Mouse (Mus musculus) kidney, postnatal 25 days (tissue): ENCODE measurements around the gene Cdc45.
A peak's percentile ranks its signal among the peaks of the same experiment; 100 is the strongest.

Source experiments
- DNase-seq, 2 experiments: peaks; one replicate each; pipeline ENCODE4 v3.0.0; 2021; ENCODE audit warnings: mixed read lengths in 2 of 2

Cdc45 gene

DNA sequence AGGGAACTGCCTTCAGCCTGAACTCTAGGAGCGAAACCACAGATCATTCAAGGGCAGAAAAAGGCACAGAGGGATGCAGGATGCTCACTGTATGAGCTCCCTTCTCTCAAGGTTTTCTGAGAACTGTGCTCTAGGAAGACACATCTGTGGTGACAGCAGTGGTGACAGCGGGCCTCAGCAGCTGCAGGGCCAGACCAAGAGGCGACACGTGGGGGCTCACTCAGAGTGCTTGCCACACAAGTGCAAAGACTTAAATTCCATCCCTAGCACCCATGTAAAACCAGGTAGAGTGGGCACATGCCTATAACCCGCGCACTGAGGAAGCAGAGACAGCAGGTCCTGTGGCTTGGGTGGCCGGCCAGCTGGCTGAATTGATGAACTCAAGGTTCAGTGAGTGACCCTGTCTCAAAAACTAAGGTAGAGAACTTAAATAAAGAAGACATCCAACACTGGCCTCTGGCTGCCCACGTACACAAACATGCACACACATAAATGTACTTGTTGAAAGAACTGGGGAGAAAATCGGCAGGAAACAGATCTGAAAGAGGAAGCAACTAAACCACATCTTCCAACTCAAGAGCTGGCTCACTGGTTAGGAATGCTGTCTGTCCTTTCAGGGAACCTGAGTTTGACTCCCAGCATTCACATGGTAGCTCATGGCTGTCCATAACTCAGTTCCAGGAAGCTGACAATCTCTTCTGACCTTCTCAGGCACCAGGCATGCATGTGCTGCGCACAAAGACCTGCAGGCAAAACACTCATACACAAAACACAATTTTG lies 23.0 kb downstream of the Cdc45 start:
- DNase-seq, result no peak

DNA sequence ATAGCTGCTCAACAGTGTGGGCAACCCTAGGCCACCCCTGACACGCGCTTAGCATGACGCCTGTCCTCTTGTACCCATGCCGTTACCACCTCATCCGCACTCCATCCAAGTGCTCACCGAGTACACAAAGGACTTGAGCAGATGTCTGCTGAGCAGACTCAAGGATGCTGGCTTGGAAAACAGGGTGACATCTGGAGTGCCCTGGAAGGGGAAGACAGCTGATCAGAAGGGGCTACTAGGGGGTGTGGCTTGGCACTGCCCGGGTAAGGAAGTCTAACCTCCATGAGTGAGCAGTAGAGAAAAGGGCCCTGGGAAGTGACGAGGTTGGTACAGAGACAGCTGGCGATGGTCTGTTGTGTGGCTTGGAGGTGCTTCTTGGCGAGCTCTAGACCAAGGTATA lies 25.1 kb downstream of the Cdc45 start:
- no peak for DNase-seq

DNA sequence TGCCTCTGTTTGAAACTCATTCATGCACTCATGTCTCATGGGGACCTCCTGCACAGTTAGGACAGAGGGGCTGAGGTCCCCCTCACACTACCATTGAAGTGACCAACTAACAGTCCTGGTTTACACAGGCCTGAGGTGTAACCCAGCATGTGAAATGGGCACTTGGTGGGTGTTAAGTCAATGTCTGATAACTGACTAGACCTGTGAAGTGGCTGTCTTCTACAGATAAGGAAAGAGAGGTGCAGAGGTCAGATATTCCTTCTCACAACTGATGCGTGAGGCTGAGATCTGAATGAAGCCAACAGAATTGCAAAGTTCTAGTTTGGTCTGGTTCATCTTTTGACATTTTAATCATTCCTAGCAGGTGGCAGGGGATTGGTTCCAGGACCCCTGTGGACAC lies 26.3 kb downstream of the Cdc45 start:
- no peak for DNase-seq

DNA sequence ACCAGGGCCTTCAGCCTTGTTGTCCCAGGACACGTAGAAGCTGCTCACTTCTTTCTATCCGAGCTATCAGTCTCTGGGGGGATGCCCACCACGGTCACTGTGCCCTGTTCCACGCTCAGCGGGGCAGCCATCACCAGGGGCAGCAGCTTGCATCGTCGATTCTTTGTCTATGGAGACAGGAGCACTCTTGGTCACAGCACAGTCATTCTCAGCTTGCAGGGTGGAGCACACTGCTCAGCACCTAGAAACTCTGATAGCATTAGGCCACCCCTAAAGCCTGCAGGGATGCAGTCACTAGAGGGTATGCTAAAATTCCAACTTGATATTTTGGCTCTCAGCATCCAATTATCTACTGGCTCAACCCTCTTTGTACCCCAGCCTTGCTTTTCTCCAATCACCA lies 26.8 kb downstream of the Cdc45 start:
- no peak for DNase-seq

DNA sequence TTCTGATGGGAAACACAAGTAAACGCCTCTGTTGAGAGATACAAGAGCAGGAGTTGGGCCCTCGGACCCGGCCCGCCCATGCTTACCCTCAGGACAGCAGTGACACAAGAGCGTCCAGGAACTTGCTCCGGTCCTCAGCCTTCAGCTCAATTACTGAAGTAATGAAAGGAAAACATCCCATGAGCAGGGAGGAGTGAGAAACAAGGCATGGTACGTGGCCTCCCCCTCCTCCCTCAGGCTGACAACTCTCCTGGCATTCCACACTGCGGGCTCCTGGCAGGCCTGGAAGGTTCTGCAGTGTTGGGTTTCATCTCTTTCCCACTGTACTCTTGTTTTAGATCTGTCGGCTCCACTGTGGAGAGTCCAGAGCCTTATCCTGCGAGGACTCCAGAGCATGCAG lies 30.0 kb downstream of the Cdc45 start:
- no peak for DNase-seq

DNA sequence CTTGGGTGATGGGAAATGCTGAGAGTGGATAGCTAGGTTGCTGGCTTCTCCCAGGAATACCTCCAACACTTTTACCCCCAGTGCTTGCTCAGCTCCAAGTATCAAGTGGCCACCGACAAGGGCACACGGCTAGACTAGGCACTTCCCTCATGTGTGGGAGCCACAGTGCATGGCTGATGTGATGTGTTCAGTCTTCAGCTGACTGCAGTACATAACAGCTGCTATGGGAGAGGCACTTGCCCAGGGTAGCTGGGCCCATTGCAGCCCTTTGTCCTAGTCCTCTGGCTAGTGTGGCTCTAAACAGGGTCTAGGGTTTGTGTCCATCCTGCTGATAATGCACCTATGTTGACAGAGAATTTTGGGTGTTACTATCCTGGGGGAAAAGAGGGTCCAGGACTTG lies 33.3 kb downstream of the Cdc45 start:
- no peak for DNase-seq

DNA sequence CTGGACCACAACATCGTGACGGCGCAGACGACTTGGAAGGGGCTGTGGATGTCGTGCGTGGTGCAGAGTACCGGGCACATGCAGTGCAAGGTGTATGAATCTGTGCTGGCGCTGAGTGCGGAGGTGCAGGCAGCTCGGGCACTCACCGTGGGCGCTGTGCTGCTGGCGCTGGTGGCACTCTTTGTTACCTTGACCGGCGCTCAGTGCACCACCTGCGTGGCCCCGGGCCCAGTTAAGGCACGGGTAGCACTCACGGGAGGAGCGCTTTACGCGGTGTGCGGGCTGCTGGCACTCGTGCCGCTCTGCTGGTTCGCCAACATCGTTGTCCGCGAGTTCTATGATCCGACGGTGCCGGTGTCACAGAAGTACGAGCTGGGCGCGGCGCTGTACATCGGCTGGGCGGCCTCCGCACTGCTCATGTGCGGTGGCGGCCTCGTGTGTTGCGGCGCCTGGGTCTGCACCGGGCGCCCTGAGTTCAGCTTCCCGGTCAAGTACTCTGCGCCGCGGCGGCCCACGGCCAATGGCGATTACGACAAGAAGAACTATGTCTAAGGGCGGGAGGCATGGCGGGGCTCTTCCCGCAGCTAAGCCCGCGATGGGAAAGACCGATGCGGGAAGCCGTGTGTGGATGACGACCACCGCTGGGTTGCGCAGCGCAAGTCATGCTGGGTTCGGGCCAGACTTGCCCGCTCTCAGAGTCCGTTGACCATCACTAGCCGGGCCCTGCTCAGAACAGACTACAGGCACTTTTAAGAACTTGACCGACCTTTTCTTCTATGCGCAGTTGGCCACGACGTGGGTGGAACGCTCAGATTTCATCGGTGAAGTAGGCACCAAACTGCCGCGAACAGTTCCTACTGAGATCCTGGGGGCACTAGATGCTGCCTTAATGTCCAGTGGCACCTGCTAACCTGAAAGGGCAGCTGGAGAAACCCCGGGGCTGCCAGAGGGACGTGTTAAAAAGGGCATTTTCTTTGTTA lies 34.4 kb downstream of the Cdc45 start:
- DNase-seq, result peak in 1 of 2 experiments; percentile 44

DNA sequence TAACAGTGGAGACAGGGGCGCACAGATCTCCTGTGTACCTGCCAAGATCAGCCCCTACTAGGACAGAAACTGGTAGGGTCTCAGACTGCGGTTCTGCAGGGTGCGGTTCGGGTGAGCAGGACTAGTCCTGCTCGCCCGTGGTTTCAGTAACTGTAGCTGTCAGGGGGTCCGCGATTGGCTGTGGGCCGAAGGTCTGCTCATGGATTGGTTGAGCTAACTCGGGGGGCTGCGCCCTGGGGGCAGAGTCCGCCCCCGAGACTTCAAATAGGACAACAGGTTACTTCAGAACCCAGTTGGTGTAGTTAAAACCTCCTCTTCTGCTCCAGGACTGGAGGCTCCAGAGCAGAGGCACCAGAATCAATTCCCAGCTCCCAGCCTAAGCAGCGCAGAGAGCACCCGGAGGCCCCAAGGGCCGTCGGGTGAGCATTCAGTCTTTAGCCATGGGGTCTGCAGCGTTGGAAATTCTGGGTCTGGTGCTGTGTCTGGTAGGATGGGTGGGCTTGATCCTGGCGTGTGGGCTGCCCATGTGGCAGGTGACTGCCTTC lies 35.2 kb downstream of the Cdc45 start, which contains the start of gene Cldn5:
TSS of gene Cldn5 (plus strand) at position 292 of the 545 bp plus-strand sequence.
- peak; percentile 23 to 66 for DNase-seq

DNA sequence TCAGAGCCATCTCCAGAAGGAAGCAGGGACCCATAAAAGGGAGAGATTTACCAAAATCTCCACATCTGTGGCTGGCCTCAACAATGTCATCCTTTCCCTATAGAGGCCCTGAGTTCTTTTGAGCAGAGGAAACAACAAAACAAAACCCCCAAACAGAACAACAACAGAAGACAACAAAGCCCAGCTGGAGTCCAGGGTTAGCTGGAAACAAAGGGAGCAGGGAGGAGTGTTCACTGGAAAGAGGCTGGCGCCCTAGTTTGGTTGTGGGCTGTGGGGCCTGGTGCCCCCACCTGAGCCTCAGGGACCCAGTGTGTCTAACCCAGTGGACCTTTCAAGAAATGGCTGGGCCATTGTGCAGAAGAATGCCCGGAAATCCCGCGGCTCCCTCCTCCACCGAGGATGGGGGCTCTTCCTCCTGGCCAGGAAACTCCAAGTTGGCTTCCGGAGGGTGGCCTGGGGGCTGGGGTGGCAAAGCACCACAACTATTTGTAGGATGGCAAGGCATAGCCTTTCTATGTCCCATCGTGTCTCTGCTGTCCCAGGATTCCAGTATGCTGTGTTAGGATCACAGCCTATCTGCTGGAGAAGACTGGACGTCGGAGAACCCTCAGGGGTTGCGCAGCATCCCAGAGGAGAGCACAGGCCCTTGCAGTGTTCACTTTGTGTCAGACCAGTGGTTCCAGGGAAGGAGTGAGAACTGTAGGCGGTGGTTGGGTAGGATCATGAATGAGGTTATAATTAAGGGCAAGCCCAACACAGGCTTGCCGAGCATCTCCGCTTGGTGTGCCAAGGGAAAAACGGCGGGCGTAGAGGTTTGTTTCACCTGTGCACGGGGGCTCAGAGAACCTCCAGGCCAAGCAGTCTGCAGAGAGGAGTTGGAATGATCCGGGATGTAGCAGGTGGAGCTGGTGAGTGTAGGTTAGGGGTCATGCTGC lies 35.9 kb downstream of the Cdc45 start:
- peak; percentile 32 to 56 for DNase-seq

DNA sequence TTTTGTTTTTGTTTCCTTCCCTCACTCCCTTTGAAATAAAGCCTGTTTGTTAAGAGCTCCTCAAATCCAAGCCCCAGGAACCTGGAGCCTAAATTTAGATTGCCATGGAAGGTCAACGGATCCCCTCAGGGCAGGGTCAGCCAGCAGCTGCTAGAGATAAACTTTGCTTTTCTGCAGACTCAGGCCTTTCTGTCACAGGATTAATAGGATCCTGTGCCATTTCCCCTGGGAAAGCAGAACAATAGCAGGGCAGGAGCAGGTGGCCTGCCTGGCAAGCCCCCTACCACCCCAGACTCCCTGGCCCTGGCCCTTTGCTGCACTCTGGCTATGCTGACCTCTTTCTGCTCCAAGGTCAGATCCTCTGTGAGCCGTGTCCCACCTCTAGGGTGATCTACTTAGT lies 37.9 kb downstream of the Cdc45 start:
- DNase-seq, result no peak

DNA sequence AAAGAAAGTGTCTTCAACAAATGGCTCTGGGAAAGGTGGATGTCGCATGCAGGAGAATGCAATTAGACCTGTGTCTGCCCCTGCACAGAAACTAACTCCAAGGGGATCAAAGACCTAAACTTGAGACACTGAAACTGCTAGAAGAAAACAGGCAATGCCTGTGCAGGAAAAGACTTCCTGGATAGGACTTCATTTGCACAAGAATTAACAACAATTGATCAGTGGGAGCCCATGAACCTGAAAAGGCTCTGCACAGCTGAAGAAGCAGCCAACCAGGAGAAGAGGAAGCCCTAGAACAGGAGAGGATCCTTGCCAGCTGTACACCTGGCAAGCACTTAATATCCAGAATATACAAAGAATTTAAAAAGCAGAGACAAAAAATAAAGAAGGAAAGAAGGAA lies 42.3 kb downstream of the Cdc45 start:
- no peak for DNase-seq

DNA sequence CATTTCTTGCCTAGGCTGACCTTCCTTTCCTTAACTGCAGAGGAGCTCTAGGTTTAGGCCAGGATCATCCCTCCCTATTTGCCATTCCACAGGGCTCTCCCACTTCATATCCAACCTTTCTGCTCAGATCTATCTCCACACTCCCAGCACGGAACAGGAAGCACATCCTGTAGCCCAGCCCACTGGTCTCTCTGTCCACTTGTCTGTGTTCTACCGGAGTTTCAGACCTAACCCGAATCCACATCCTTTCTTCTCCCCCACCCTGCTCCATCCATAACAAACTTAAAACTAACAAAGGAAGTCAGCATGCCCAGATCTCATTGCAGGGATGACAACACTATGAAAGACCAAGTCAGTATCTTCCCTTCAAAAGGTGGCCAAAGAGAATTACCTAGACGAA lies 45.4 kb downstream of the Cdc45 start:
- DNase-seq, result no peak

DNA sequence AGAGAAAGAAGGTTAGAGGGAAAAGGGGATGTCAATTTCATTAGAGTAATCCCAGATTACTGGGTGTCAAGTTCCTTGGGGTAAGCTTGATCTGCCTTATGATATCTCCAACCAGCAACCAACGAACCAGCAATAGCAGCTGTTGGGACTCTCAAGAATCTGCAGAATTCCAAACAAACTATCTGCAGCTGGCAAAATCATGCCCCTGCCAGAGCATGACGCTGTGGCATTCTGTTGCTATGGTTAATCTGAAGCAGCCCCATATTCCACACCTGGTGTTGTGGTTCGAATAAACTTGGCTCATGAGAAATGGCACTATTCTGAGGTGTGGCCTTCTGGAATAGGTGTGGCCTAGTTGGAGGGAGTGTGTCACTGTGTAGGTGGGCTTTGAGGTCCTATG lies 48.8 kb downstream of the Cdc45 start:
- DNase-seq, result no peak

DNA sequence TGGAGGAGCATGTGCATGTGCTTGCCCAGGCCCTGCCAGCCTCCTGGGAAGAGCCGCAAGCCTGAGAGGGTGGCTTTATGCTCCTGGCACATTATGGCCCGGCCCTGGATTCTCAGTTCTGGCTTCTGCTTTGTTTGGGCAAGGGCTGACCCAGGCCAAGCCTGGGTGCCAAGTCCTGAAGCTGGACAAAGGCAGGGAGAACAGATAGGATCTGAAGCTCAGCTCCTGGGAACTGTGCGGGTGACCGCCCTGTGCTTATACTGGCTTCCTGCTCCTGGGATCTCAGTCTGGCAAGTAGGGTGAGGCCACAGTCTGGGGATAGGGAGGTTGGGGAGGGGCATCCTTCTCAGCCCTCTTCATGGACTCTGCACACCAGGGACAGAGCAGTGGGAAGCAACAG lies 50.1 kb downstream of the Cdc45 start:
- DNase-seq, result no peak

DNA sequence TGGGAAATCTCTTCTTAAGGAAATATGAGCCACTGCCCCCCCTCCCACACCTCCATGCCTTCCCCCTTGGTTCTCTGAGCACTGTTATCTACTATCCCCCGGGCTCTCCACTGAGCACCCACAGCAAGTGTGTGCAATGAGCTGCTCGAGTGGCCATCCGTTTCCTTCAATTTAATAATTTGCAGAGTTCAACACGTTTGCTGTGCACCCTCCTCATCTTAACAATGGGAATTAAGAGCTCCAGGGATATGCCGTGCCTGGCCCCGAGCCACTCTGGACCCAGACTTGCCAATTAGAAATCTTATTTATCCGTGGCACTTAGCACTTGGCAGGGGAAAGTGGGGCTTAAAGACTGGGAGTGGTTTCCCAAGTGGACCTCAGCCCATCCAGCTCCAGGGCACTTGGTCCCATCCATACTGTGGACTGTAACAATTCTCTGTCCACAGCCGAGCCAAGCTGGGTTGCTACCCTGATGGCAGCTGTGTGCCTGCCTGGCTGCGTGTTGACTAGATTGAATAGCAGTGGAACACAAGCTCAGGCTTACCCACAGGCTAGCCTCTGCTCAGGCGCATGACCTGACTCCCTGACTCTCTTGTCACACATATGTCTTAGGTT lies 59.8 kb downstream of the Cdc45 start:
- no peak for DNase-seq

DNA sequence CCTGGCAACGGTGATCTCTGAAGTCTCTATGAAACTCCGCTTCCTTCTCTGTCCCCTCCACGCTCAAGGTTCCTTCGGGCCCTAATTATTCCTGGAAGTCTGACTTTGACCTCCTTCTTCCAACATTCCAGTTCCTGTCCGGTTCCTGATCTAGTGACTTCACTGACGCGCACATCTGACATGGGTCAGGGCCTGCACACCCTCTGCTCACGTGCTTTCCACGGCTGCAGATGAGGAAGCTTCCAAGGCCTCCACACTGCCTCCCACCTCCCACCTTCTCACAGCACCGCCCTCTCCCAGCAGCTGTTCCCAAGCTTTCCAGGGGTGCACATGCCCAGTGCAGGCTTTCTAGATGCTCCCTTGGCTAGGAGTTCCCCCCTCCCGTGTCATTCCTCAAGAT lies 60.7 kb downstream of the Cdc45 start:
- no peak for DNase-seq

DNA sequence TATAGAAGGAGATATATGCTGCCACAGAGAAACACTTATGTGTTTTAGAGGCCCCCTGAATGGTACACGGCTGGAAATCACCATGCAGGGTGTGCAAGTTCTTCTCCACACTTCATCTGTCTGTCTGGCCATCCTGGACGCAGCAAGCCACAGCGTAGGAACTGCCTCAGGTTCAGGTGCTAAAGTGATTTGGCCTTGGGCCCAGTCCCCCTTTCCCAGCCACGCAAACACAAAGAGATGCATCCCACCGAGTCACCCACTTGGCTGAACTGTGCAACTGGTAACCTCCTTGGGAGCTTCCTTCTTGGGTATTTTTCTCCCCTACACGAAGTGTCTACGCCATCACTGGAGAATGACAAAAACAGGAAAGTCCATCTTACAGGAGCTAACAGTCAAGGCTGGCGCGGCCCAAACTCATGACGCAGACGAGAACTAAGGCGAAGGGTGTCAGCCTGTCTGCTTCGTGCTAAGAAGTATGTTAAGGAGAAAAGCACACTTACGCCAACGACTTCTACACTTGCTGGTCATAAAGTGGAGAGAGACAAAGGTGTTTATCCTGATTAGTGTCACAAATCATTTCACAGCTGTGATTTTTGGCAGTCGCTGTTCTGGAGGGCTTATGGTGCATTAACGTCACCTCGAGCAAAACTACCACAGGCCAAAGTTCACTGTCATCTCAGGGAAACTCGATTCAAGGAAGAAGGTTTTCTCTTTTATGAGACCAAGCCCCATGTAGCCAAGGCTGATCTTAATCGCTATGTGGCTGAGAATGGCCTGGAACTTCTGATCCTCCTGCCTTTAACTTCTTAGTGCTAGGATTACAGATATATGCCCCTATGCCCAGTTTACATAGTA lies 65.3 kb downstream of the Cdc45 start:
- DNase-seq, result no peak

DNA sequence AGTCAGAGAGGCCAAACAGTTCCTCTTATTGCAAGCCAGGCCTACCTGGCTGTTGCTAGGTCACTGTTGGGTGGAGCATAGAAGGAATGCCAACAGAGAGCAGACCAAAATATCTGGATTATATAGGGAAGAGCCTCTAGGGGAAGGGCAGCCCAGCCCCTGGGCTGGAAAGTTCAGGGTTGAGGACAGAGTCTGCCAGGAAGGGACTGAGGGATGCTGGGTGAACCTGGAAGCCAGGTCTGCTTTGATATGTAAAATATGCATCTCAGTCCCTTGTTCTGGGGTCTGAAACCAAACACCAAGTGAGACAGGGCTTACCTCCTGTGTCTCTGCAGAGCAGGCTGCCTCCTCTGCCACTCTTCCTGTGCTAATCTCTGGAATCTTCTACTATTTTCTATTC lies 73.5 kb downstream of the Cdc45 start:
- no peak for DNase-seq

DNA sequence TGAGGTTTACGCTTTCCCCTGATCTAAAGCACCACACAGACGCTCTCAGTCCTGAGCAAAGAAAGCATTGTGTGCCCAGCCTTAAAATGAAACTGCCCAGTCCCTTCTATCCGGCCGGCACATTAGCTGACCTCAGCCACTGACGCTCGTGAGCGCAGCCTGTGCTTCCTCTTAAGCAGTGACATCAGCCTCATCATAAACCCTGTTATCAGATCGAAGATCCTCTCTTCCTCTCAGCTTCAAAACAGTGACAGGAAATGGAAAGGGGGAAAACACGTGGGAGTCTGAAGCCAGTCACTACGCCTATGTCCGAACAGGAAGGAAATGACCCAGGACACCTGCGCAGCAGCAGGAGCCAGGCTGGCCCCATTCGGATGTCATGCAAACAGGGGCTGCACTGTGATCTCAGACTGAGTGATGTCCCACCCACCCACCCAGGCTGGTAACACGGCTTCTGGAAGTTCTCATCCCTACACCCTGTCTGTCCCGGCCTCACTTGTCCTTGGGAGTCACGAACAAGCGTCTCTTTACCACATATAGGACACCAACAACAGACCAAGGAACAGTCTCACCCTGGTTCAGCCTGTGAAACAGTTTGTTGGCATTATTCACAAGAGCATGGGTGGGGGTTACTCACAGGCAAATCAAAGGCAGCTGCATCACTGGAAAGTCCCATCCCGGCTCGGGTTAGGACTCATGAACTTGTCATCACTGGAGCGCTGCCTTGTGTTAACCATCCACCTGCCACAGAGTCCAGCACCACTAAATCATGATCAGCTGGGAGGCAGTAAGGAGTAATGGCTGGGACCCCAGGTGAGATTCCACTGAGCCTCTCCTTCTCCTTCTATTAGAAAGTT lies 78.5 kb downstream of the Cdc45 start:
- peak; percentile 42 to 73 for DNase-seq

DNA sequence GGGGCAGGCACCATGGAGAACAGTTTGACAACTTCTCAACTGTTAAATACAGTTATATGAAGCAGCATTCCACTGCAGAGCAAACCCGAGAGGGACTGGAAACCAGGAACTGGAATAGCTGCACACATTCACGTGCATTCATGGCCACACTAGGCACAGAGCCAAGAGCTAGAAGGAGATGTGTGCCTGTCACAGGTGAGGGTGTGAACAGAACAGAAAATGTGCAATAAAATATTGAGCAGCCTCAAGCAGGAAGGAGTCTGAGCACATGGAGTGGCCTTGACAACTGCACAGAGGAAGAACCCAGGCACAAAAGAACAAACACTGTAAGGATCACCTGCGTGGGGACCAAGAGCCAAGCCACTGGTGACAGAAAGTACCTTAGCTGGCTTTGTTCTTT lies 81.1 kb downstream of the Cdc45 start:
- no peak for DNase-seq
